ENCODE assay signal across 8 mouse cellular contexts in genomic region chrX:53055771-53056170, GRCm38 (mm10).
A peak's percentile ranks its signal among the peaks of the same experiment; 100 is the strongest.
DNase-seq lines count a peak whose midpoint lies in the region; ATAC-seq and TF ChIP-seq lines count a peak whose summit lies in the region.

No protein-coding gene starts in this region.

- intact Hi-C loops in left cerebral cortex, postnatal 14 days (cut with DNase I): loop anchor here (5.0 kb wide), 1 partner anchor 157 kb away; no protein-coding TSS in a partner anchor

- no peak for TF ChIP-seq CTCF in MEL (IDR thresholded peaks at IDR 0.05 in 2 of 3, conservative IDR thresholded peaks at IDR 0.05 in 1 of 3; ENCODE audit: control insufficient read depth in 1 of 3, insufficient read depth in 1 of 3, low read depth in 2 of 3, low read length in 3 of 3, poor library complexity in 1 of 3, severe bottlenecking in 1 of 3)
- no peak for TF ChIP-seq CTCF in forebrain, postnatal 0 days (IDR thresholded peaks at IDR 0.05; ENCODE audit: low read depth)

- H3K79me2 ChIP-seq in MEL (ENCODE audit: control insufficient read depth, insufficient read depth, low read length, poor library complexity): peaks cover 5% of the 10 kb centered on the region; the same call in 1 of the 2 replicates

- peak overlapping the region; percentile 68; the same call in 1 of the 2 replicates for H3K4me2 ChIP-seq in forebrain, postnatal 0 days (ENCODE audit: low read depth)
- H3K4me2 ChIP-seq in limb, embryonic 15.5 days: peak overlapping the region; percentile 45; the same call in 1 of the 2 replicates
- H3K4me2 ChIP-seq in neural tube, embryonic 12.5 days (replicated peaks): peak overlapping the region; percentile 66

- H3K4me3 ChIP-seq in MEL (ENCODE audit: control insufficient read depth in 1 of 2, insufficient read depth in 1 of 2, low read depth in 2 of 2, low read length in 2 of 2): peak overlapping the region; percentile 85 to 96
- H3K4me3 ChIP-seq in forebrain, postnatal 0 days (ENCODE audit: low read depth, low read length): peak overlapping the region; percentile 46
- peak overlapping the region; percentile 56 for H3K4me3 ChIP-seq in limb, embryonic 15.5 days
- H3K4me3 ChIP-seq in neural tube, embryonic 12.5 days: peak overlapping the region; percentile 46

- TF ChIP-seq POLR2A in MEL (IDR thresholded peaks at IDR 0.05; ENCODE audit: control insufficient read depth in 1 of 2, insufficient read depth in 1 of 2, low read depth in 1 of 2, low read length in 2 of 2, poor library complexity in 1 of 2): no peak

- H3K9ac ChIP-seq in MEL (ENCODE audit: control insufficient read depth, low read depth, low read length, poor library complexity, severe bottlenecking): peak overlapping the region; percentile 88
- no peak overlapping the region for H3K9ac ChIP-seq in forebrain, postnatal 0 days
- peak overlapping the region; percentile 65; the same call in 1 of the 2 replicates for H3K9ac ChIP-seq in limb, embryonic 15.5 days
- no peak overlapping the region for H3K9ac ChIP-seq in neural tube, embryonic 12.5 days

- H3K4me1 ChIP-seq in MEL (ENCODE audit: control insufficient read depth in 1 of 2, insufficient read depth in 2 of 2, low read length in 2 of 2): peaks cover 0 to under 1% of the 10 kb centered on the region in 2 experiments; a peak in 1 of 4 replicates
- H3K4me1 ChIP-seq in forebrain, postnatal 0 days (ENCODE audit: insufficient read depth): no peaks in the 10 kb centered on the region
- peaks cover 15% of the 10 kb centered on the region; the same call in 1 of the 2 replicates for H3K4me1 ChIP-seq in limb, embryonic 15.5 days
- H3K4me1 ChIP-seq in neural tube, embryonic 12.5 days: no peaks in the 10 kb centered on the region

- TF ChIP-seq RAD21 in MEL (IDR thresholded peaks at IDR 0.05; ENCODE audit: low read depth, low read length): no peak

- no peaks in the 10 kb centered on the region for H3K27me3 ChIP-seq in MEL (ENCODE audit: control insufficient read depth in 1 of 2, insufficient read depth in 2 of 2, low read length in 2 of 2)
- H3K27me3 ChIP-seq in forebrain, postnatal 0 days (ENCODE audit: insufficient read depth, low read length): no peaks in the 10 kb centered on the region; the same call in 1 of the 2 replicates
- peaks cover 3% of the 10 kb centered on the region; the same call in 1 of the 2 replicates for H3K27me3 ChIP-seq in limb, embryonic 15.5 days
- 0 out of 2 replicates have a peak, but pooled peaks cover 3% of the 10 kb centered on the region for H3K27me3 ChIP-seq in neural tube, embryonic 12.5 days (replicated peaks)

- TF ChIP-seq EP300 in MEL (IDR thresholded peaks at IDR 0.05; ENCODE audit: low read depth in 1 of 2, low read length in 2 of 2): no peak

- 22% methylated on average over 9 of the region's 9 CpGs for WGBS in forebrain, postnatal 0 days
- whole genome bisulfite sequencing in limb, embryonic 15.5 days: 17% methylated on average over 9 of the region's 9 CpGs
- WGBS in neural tube, embryonic 12.5 days: 14% methylated on average over 9 of the region's 9 CpGs

- DNase-seq in 3T3-L1 (ENCODE audit: low read depth, low spot score): peak; percentile 72
- peak; percentile 37 for DNase-seq in MEL (ENCODE audit: low read depth, low spot score)
- no peak for DNase-seq in forebrain, postnatal 0 days
- DNase-seq in MN1 (ENCODE audit: low spot score): no peak
- no peak for DNase-seq in left cerebral cortex, postnatal 14 days (ENCODE audit: low spot score in 2 of 2)
- no peak for DNase-seq in layer of hippocampus, adult 11-12 months (ENCODE audit: low spot score)

- 0 out of 2 replicates have a peak overlapping the region, but pooled peaks have one; percentile 27 for H3K27ac ChIP-seq in MEL (ENCODE audit: control insufficient read depth, low read depth, low read length)
- H3K27ac ChIP-seq in forebrain, postnatal 0 days (ENCODE audit: low read depth, low read length): no peak overlapping the region
- peak overlapping the region; percentile 95 for H3K27ac ChIP-seq in limb, embryonic 15.5 days
- no peak overlapping the region for H3K27ac ChIP-seq in neural tube, embryonic 12.5 days

- no peaks in the 10 kb centered on the region for H3K9me3 ChIP-seq in MEL (replicated peaks; ENCODE audit: insufficient read depth, low read length)
- no peaks in the 10 kb centered on the region for H3K9me3 ChIP-seq in forebrain, postnatal 0 days (ENCODE audit: low read length)
- no peaks in the 10 kb centered on the region for H3K9me3 ChIP-seq in limb, embryonic 15.5 days
- no peaks in the 10 kb centered on the region for H3K9me3 ChIP-seq in neural tube, embryonic 12.5 days

- H3K36me3 ChIP-seq in MEL (ENCODE audit: control insufficient read depth in 1 of 2, insufficient read depth in 2 of 2, low read length in 2 of 2): no peaks in the 10 kb centered on the region; a peak in 1 of 4 replicates
- no peaks in the 10 kb centered on the region for H3K36me3 ChIP-seq in forebrain, postnatal 0 days (ENCODE audit: insufficient read depth)
- H3K36me3 ChIP-seq in limb, embryonic 15.5 days: no peaks in the 10 kb centered on the region
- H3K36me3 ChIP-seq in neural tube, embryonic 12.5 days: no peaks in the 10 kb centered on the region

- no peak for ATAC-seq in forebrain, postnatal 0 days
- no peak for ATAC-seq in limb, embryonic 15.5 days (ENCODE audit: insufficient number of reproducible peaks, low FRiP score, low TSS enrichment, low read depth)
- no peak for ATAC-seq in neural tube, embryonic 12.5 days (ENCODE audit: low FRiP score, low read depth)

TF ChIP-seq in MEL, 35 proteins besides CTCF, POLR2A, EP300 and RAD21:
- no peak for TF ChIP-seq MYC (IDR thresholded peaks at IDR 0.05; ENCODE audit: low read depth, low read length)
- TF ChIP-seq GATA1 (IDR thresholded peaks at IDR 0.05; ENCODE audit: low read depth, low read length): no peak
- no peak for TF ChIP-seq MYB (IDR thresholded peaks at IDR 0.05; ENCODE audit: low read depth, low read length)
- no peak for TF ChIP-seq MAZ (IDR thresholded peaks at IDR 0.05; ENCODE audit: low read depth, low read length)
- no peak for TF ChIP-seq GABPA (IDR thresholded peaks at IDR 0.05; ENCODE audit: low read depth, low read length)
- TF ChIP-seq UBTF (IDR thresholded peaks at IDR 0.05; ENCODE audit: borderline replicate concordance, insufficient read depth, low read depth, low read length): no peak
- no peak for TF ChIP-seq CHD2 (IDR thresholded peaks at IDR 0.05; ENCODE audit: low read length)
- TF ChIP-seq TCF12 (IDR thresholded peaks at IDR 0.05; ENCODE audit: low read depth, low read length): no peak
- TF ChIP-seq ZC3H11A (IDR thresholded peaks at IDR 0.05; ENCODE audit: low read depth, low read length): no peak

Comparison
In these comparisons a context has a peak if more than half of its experiments do, and no peak if none do; other contexts are left out.
1. DNase-seq: peak in 3T3-L1 (single experiment) and MEL (single experiment); none in forebrain, postnatal 0 days (single experiment), MN1 (single experiment), left cerebral cortex, postnatal 14 days (0 of 2) and layer of hippocampus, adult 11-12 months (single experiment).
2. H3K27ac ChIP-seq: peak in MEL (single experiment) and limb, embryonic 15.5 days (single experiment); none in forebrain, postnatal 0 days (single experiment) and neural tube, embryonic 12.5 days (single experiment).
3. H3K9ac ChIP-seq: peak in MEL (single experiment) and limb, embryonic 15.5 days (single experiment); none in forebrain, postnatal 0 days (single experiment) and neural tube, embryonic 12.5 days (single experiment).
4. Peak in every context shown above with its lines, with median percentiles within 50 percentile points of each other: H3K4me3 ChIP-seq and H3K4me2 ChIP-seq.